Mouse (Mus musculus): ENCODE measurements around the gene Stk24. TPM values are rescaled to one million over a fixed set of nuclear protein-coding genes. Genes with fewer than 3 reads are reported as not detected.

Gene Stk24
- total and polyA plus RNA-seq, 3 experiments: 21.4 to 75.6 (median 70.2) TPM

DNA sequence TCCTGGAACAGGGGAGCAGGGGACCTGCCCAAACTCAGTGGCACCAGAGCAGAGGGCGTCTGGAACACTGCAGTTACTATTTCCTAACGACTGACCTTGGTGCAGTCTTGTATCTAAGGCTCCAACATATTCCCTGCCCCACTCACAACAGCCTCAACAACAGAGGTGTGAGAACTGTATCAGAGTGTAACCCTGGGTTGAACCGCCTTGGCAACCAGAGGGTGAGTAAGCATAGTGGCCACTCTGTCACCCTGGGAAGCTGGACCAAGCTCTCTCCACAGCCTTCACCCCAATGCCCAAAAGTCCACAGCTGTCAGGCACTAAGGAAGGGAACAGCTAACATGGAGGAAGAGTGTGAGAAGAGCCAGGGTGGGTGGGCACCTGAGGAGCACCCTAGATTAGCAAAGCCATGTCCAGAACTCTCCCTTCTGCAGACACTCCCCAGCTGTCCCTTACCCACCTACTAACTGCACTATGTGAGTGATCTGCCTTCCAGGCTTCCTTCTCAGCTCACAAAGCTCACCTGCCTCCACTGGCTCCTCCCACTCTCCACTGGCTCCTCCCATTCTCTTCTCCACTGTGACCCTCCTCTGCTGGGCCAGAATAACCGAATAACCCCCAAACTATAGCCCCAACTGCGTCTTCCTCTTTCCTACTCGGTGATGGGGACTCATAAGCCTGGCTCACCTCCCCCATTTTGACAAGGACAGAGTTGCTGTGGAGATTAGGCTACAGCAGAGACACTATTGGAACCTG, 69.3 kb downstream of the Stk24 start:
- TF ChIP-seq EP300 (IDR thresholded peaks at IDR 0.05; ENCODE audit: insufficient read depth, low read depth, low read length): no peak
- no peak for TF ChIP-seq POLR2A (IDR thresholded peaks at IDR 0.05; ENCODE audit: insufficient read depth, low read depth, low read length)
- no peak for TF ChIP-seq CTCF (IDR thresholded peaks at IDR 0.05)
- no peak for DNase-seq
- Histone ChIP-seq H3K27ac (no peak overlapping the region; the same call in 1 of the 2 replicates), H3K4me1 (ENCODE audit: control insufficient read depth, insufficient read depth, low read length) (peaks cover 30% of the 10 kb centered on the region), H3K27me3 (ENCODE audit: control insufficient read depth, insufficient read depth, low read length) (no peaks in the 10 kb centered on the region), H3K36me3 (ENCODE audit: control insufficient read depth, insufficient read depth, low read length) (no peaks in the 10 kb centered on the region), H3K9ac (ENCODE audit: low read depth, low read length) (no peak overlapping the region), H3K4me3 (no peak overlapping the region), H3K79me2 (replicated peaks; ENCODE audit: control insufficient read depth, insufficient read depth, low read length) (peaks cover 5% of the 10 kb centered on the region; the same call in 1 of the 2 replicates)
- intact Hi-C loops (cut with DNase I): loop anchor here (5.0 kb wide), 1 partner anchor 42 kb away; no protein-coding TSS in a partner anchor
- 63% methylated on average over 6 of the region's 6 CpGs for WGBS

DNA sequence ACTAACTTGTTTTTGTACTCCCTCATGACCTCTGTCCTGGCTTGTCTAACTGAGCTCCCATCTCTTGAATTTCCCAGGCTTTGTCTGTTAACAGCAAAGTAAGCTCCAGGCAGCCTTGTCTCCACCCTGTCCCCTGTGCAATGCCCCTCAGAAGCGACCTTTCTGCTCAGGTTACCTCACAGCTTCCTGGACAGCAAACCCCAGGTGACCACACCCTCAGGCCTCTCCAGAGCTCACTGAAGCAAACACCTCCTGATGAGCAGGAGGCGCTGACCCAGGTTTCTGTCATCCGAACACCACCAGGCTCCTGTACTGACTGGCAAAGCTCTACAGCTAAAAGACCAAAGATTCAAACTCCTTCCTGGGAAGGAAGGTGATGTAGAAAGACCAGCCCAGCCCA, 69.9 kb downstream of the Stk24 start:
- H3K9ac ChIP-seq (ENCODE audit: low read depth, low read length): no peak overlapping the region
- no peak overlapping the region; the same call in 1 of the 2 replicates for H3K27ac ChIP-seq
- intact Hi-C loops (cut with DNase I): loop anchor here (5.0 kb wide), 1 partner anchor 42 kb away; no protein-coding TSS in a partner anchor
- DNase-seq: no peak
- no peak for TF ChIP-seq CTCF (IDR thresholded peaks at IDR 0.05)
- no peaks in the 10 kb centered on the region for H3K36me3 ChIP-seq (ENCODE audit: control insufficient read depth, insufficient read depth, low read length)
- peaks cover 25% of the 10 kb centered on the region for H3K4me1 ChIP-seq (ENCODE audit: control insufficient read depth, insufficient read depth, low read length)
- peaks cover 5% of the 10 kb centered on the region; the same call in 1 of the 2 replicates for H3K79me2 ChIP-seq (replicated peaks; ENCODE audit: control insufficient read depth, insufficient read depth, low read length)
- no peaks in the 10 kb centered on the region for H3K27me3 ChIP-seq (ENCODE audit: control insufficient read depth, insufficient read depth, low read length)
- no peak overlapping the region for H3K4me3 ChIP-seq
- WGBS: 71% methylated on average over 3 of the region's 3 CpGs

DNA sequence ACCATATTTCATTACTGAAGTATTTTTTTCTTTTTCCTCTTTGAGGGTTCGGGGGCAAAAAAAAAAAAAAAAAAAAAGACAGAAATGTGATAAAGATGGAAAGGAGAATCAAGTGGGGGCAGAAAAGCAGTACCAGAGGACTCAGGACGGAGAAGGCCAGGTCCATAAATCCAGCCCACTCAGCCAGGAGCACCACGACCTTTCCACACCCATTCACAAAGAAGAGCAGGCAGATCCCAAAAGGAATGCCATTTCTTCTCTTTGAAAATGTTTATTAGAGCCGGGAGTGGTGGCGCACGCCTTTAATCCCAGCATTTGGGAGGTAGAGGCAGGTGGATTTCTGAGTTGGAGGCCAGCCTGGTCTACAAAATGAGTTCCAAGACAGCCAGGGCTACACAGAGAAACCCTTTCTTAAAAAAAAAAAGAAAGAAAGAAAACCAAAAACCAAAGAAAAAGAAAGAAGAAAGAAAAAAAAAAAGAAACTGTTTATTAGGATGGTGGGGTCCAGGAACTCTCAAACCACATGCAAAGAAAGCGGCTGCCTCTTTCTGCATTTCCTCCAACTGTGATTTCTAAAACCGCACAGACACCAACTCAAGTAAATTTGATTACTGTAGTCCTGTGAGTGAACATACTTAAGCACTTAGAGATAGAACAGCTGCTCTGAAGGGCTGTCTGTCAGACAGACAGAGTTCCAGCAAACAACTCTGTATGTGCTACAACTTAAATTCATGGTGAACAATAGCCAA, 74.3 kb downstream of the Stk24 start:
- Histone ChIP-seq H3K36me3 (ENCODE audit: control insufficient read depth, insufficient read depth, low read length) (no peaks in the 10 kb centered on the region), H3K9ac (ENCODE audit: low read depth, low read length) (no peak overlapping the region), H3K4me3 (no peak overlapping the region), H3K27ac (no peak overlapping the region), H3K4me1 (ENCODE audit: control insufficient read depth, insufficient read depth, low read length) (peaks cover 14% of the 10 kb centered on the region), H3K79me2 (replicated peaks; ENCODE audit: control insufficient read depth, insufficient read depth, low read length) (peaks cover 7% of the 10 kb centered on the region; the same call in 1 of the 2 replicates), H3K27me3 (ENCODE audit: control insufficient read depth, insufficient read depth, low read length) (no peaks in the 10 kb centered on the region)
- TF ChIP-seq EP300 (IDR thresholded peaks at IDR 0.05; ENCODE audit: insufficient read depth, low read depth, low read length): no peak
- no peak for TF ChIP-seq CTCF (IDR thresholded peaks at IDR 0.05)
- TF ChIP-seq POLR2A (IDR thresholded peaks at IDR 0.05; ENCODE audit: insufficient read depth, low read depth, low read length): no peak
- intact Hi-C loops (cut with DNase I): no loop called here
- 74% methylated on average over 8 of the region's 8 CpGs for WGBS
- no peak for DNase-seq

DNA sequence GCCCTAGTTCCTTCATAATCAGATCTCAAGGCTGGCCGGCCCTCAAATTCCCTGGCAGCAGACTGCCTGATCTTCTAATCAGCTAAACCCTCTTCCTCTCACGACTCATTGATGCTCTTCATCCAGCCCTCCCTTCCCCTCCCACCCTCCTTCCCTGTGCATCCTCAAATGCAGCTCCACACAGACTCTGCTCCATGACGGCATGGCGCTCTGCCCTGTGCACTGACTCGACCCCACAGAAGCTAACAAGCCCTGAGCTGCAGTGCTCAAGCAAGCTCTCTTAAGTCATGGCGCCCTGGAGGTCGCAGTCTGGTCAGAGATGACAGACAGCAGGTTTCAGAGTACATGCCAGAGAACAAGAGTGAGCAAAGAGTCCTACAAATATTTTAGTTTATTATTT, 75.3 kb downstream of the Stk24 start:
- intact Hi-C loops (cut with DNase I): no loop called here

DNA sequence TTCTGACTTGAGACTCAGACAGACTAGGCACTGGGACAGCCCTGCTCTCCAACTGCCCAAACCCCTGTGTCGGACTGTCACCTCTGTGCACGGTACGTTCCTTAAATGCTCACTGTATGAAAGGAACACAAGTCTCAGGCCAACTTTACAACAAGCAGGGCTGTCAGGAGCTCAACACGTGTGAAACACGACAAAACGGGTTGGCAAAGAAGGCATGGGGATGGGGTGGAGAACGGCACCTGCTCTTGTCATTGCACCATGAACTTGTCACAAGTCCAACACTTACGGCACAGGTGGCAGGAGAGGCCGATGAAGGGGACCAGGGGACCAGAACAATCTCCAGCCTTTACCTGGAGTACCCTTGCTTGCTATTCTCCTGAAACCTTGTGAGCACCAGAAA, 80.7 kb downstream of the Stk24 start:
- H3K9ac ChIP-seq (ENCODE audit: low read depth, low read length): no peak overlapping the region
- 89% methylated on average over 9 of the region's 9 CpGs for WGBS

More for the DNA sequence above, 75.3 kb downstream of the Stk24 start:
- Histone ChIP-seq H3K27ac (no peak overlapping the region), H3K79me2 (replicated peaks; ENCODE audit: control insufficient read depth, insufficient read depth, low read length) (peaks cover 6% of the 10 kb centered on the region; the same call in 1 of the 2 replicates), H3K4me1 (ENCODE audit: control insufficient read depth, insufficient read depth, low read length) (peaks cover 7% of the 10 kb centered on the region), H3K4me3 (no peak overlapping the region), H3K9ac (ENCODE audit: low read depth, low read length) (no peak overlapping the region), H3K36me3 (ENCODE audit: control insufficient read depth, insufficient read depth, low read length) (no peaks in the 10 kb centered on the region), H3K27me3 (ENCODE audit: control insufficient read depth, insufficient read depth, low read length) (no peaks in the 10 kb centered on the region)
- no peak for DNase-seq
- TF ChIP-seq EP300 (IDR thresholded peaks at IDR 0.05; ENCODE audit: insufficient read depth, low read depth, low read length) (no peak), CTCF (IDR thresholded peaks at IDR 0.05) (no peak)
- WGBS: 45% methylated on average over 7 of the region's 7 CpGs

DNA sequence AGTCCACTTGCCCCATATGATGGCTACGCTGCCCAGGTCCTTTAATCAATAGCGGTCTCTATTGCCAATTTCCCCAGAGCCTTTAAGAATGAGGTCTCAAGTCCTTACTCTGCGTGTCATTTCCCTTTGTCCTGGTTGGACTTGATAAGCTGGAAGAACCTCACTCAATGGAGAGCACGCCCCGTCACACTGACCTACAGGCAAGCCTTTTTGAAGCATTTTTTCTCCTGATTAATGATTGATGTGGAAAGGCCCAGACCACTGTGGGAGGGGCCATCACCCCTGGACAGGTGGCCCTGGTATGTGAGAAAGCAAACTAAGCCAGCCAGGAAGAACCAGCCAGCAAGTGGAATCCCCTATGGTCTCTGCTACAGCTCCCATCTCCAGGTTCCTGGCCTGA, 81.3 kb downstream of the Stk24 start:
- no peak overlapping the region for H3K4me3 ChIP-seq
- intact Hi-C loops (cut with DNase I): no loop called here
- H3K9ac ChIP-seq (ENCODE audit: low read depth, low read length): no peak overlapping the region
- no peaks in the 10 kb centered on the region for H3K27me3 ChIP-seq (ENCODE audit: control insufficient read depth, insufficient read depth, low read length)
- 82% methylated on average over 5 of the region's 5 CpGs for WGBS
- TF ChIP-seq POLR2A (IDR thresholded peaks at IDR 0.05; ENCODE audit: insufficient read depth, low read depth, low read length) (no peak), EP300 (IDR thresholded peaks at IDR 0.05; ENCODE audit: insufficient read depth, low read depth, low read length) (no peak), CTCF (IDR thresholded peaks at IDR 0.05) (no peak)
- no peak for DNase-seq
- H3K79me2 ChIP-seq (replicated peaks; ENCODE audit: control insufficient read depth, insufficient read depth, low read length): peaks cover 3% of the 10 kb centered on the region
- H3K36me3 ChIP-seq (ENCODE audit: control insufficient read depth, insufficient read depth, low read length): no peaks in the 10 kb centered on the region
- H3K27ac ChIP-seq: no peak overlapping the region
- no peaks in the 10 kb centered on the region for H3K4me1 ChIP-seq (ENCODE audit: control insufficient read depth, insufficient read depth, low read length)

More for the DNA sequence above, 80.7 kb downstream of the Stk24 start:
- intact Hi-C loops (cut with DNase I): no loop called here
- Histone ChIP-seq H3K27ac (no peak overlapping the region), H3K4me1 (ENCODE audit: control insufficient read depth, insufficient read depth, low read length) (peaks cover 2% of the 10 kb centered on the region), H3K79me2 (replicated peaks; ENCODE audit: control insufficient read depth, insufficient read depth, low read length) (peaks cover 3% of the 10 kb centered on the region), H3K4me3 (no peak overlapping the region), H3K36me3 (ENCODE audit: control insufficient read depth, insufficient read depth, low read length) (no peaks in the 10 kb centered on the region), H3K27me3 (ENCODE audit: control insufficient read depth, insufficient read depth, low read length) (no peaks in the 10 kb centered on the region)
- TF ChIP-seq POLR2A (IDR thresholded peaks at IDR 0.05; ENCODE audit: insufficient read depth, low read depth, low read length) (no peak), EP300 (IDR thresholded peaks at IDR 0.05; ENCODE audit: insufficient read depth, low read depth, low read length) (no peak), CTCF (IDR thresholded peaks at IDR 0.05) (no peak)
- no peak for DNase-seq
